ENCODE assay signal across 8 mouse cellular contexts in genomic region chr9:40455020-40455335, GRCm38 (mm10).
DNase-seq lines count a peak whose midpoint lies in the region; ATAC-seq and TF ChIP-seq lines count a peak whose summit lies in the region.

No protein-coding gene starts in this region.

- WGBS in cerebellum, adult 2 months, result 7% methylated on average over 8 of the region's 8 CpGs
- WGBS in limb, embryonic 10.5 days, result 4% methylated on average over 8 of the region's 8 CpGs
- WGBS in neural tube, embryonic 15.5 days, result 4% methylated on average over 8 of the region's 8 CpGs

- no peaks in the 10 kb centered on the region for H3K27me3 ChIP-seq in cerebellum, adult 2 months (ENCODE audit: control insufficient read depth, insufficient read depth, low read length)
- H3K27me3 ChIP-seq in megakaryocyte, embryonic 14.5 days (replicated peaks), result peaks cover 21% of the 10 kb centered on the region
- H3K27me3 ChIP-seq in limb, embryonic 10.5 days (ENCODE audit: low read depth, poor library complexity, severe bottlenecking), result peaks cover 40% of the 10 kb centered on the region
- H3K27me3 ChIP-seq in neural tube, embryonic 15.5 days (replicated peaks), result peaks cover 12% of the 10 kb centered on the region; the same call in 1 of the 2 replicates

- peak overlapping the region; percentile 98 for H3K4me2 ChIP-seq in neural tube, embryonic 15.5 days

- ATAC-seq in megakaryocyte, adult 5-6 weeks (ENCODE audit: poor library complexity, severe bottlenecking), result no peak
- no peak; the same call in 1 of the 2 replicates for ATAC-seq in neural tube, embryonic 15.5 days (ENCODE audit: low FRiP score)

- no peak for DNase-seq in cerebellum, adult 2 months
- DNase-seq in cerebellum, adult 11 months, result no peak
- no peak for DNase-seq in limb, embryonic 10.5 days (ENCODE audit: low spot score)
- DNase-seq in layer of hippocampus, adult 9-11 months, result no peak
- no peak for DNase-seq in natural killer cell, adult 2 months (ENCODE audit: low spot score in 2 of 2)

- no peak for TF ChIP-seq POLR2A in cerebellum, adult 2 months (IDR thresholded peaks at IDR 0.05; ENCODE audit: borderline replicate concordance, insufficient read depth, low read length)

- H3K27ac ChIP-seq in cerebellum, adult 2 months (ENCODE audit: insufficient read depth, low read length), result peak overlapping the region; percentile 75; the same call in 1 of the 2 replicates
- peak overlapping the region; percentile 72 for H3K27ac ChIP-seq in limb, embryonic 10.5 days
- no peak overlapping the region for H3K27ac ChIP-seq in neural tube, embryonic 15.5 days (replicated peaks)

- peak overlapping the region; percentile 60 for H3K9ac ChIP-seq in neural tube, embryonic 15.5 days (replicated peaks)

- no peaks in the 10 kb centered on the region for H3K36me3 ChIP-seq in megakaryocyte, embryonic 14.5 days (replicated peaks; ENCODE audit: low read length)
- no peaks in the 10 kb centered on the region for H3K36me3 ChIP-seq in limb, embryonic 10.5 days
- no peaks in the 10 kb centered on the region for H3K36me3 ChIP-seq in neural tube, embryonic 15.5 days

- H3K9me3 ChIP-seq in megakaryocyte, embryonic 14.5 days, result no peaks in the 10 kb centered on the region
- H3K9me3 ChIP-seq in limb, embryonic 10.5 days (replicated peaks), result no peaks in the 10 kb centered on the region
- no peaks in the 10 kb centered on the region for H3K9me3 ChIP-seq in neural tube, embryonic 15.5 days (replicated peaks)

- H3K4me1 ChIP-seq in cerebellum, adult 2 months (ENCODE audit: control insufficient read depth, insufficient read depth, low read length), result peaks cover 14% of the 10 kb centered on the region
- peaks cover 56% of the 10 kb centered on the region for H3K4me1 ChIP-seq in megakaryocyte, embryonic 14.5 days
- peaks cover 22% of the 10 kb centered on the region for H3K4me1 ChIP-seq in limb, embryonic 10.5 days
- peaks cover 21% of the 10 kb centered on the region for H3K4me1 ChIP-seq in neural tube, embryonic 15.5 days

- peak overlapping the region; percentile 61 for H3K4me3 ChIP-seq in cerebellum, adult 2 months (replicated peaks; ENCODE audit: insufficient read depth, low read depth, low read length)
- H3K4me3 ChIP-seq in megakaryocyte, embryonic 14.5 days (replicated peaks), result peak overlapping the region; percentile 97
- peak overlapping the region; percentile 64 for H3K4me3 ChIP-seq in limb, embryonic 10.5 days
- peak overlapping the region; percentile 60 for H3K4me3 ChIP-seq in neural tube, embryonic 15.5 days (replicated peaks)

- TF ChIP-seq CTCF in cerebellum, adult 2 months (IDR thresholded peaks at IDR 0.05; ENCODE audit: borderline replicate concordance, insufficient read depth, low read depth, low read length), result no peak
